Mouse (Mus musculus): ENCODE results near the gene H2al1m. TPM values are rescaled to one million over a fixed set of nuclear protein-coding genes. Genes with fewer than 3 reads are reported as not detected.

Gene H2al1m
- not detected in 2 replicates for polyA plus RNA-seq (2012)

DNA sequence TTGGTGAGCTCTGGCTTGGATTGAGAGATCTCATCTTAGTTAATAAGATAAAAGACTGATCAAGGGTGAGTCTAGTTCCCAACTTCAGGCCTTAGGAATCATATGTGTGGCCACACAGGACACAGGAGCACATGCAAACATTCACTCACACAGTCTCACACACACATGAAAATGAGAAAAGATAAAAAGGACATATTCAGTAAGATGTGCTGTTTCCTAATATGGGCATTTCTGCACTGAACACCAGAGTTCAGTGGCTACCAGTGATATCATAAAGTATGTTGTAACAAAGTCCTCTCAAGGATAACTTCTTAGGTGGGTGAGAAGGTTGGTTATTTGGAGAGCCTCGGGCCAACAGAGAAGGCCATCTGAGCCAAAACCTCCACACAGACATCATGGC, at the start of gene H2al1m:
Gene H2al1m, plus strand, starts transcription at position 301 of the 400 bp plus-strand sequence.

DNA sequence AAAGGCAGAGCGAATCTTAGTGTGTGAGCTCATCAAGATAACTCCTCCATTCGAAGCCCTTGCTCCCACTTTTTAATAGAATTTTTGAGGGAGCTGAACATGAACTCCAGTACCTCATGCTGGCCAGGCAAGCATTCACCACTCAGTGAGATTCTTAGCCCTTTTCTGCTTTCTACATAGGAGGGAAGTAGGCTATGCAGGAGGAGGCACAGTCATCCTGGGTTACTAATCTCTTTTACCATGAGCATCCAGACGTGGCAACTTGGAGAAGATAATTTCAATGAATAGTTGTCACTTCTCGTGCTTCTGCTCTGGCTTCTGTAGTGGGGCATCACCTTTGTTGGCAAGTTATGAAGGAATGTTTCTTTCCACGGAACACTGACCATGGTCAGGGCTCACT, 26.8 kb upstream of the H2al1m start, which contains the start of gene Gm14862:
Gene Gm14862, minus strand, starts transcription at position 134 of the 400 bp plus-strand sequence.

DNA sequence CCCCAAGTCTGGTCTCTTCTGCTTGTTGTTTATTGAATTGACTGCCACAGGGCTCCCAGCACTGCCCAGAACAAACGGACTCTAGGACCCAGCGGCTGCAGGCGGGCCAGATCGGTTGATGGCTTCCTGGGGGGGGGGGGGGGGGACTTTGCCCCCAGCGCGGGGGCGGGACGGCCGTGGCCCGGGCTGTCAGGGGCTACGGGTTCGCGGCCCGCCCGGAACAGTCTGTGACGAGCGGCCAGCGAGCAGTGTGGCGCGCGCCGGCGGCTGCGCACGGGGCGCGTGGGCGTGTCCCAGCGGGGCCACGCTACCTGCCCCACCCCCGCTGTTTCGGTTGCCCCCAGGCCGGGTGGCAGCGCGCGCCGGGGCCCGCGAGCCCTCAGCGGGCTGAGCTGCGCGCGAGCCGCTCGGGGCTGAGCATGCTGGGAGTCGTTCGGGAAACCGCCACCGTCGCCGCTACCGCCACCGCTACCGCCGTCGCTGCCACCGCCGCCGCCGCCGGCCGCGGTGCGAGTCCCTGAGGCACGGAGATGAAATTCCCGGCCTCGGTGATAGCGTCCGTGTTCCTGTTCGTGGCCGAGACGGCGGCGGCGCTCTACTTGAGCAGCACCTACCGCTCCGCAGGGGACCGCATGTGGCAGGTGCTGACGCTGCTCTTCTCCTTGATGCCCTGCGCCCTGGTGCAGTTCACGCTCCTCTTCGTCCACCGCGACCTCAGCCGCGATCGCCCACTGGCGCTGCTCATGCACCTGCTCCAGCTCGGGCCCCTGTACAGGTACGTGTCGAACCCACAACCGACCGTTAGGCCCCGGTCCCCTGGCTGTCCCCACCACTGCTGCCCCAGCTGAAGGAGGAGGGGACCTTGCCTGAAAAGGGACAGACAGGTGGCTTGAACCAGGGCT, 10.9 kb upstream of the H2al1m start, which contains the start of gene Xk:
Gene Xk, plus strand, starts transcription at position 297 of the 902 bp plus-strand sequence.

Other genes starting within 250 kb of the H2al1m start
- not detected in 2 replicates for gene Fthl17f, start 220.7 kb upstream of the H2al1m start, polyA plus RNA-seq (2012)
- not detected in 2 replicates for gene 4930402K13Rik, start 179.2 kb upstream of the H2al1m start, polyA plus RNA-seq (2012)
- gene Lancl3, start 83.9 kb upstream of the H2al1m start, polyA plus RNA-seq (2012), result 0.09 and 0.10 TPM in 2 replicates
- gene Gm14862, start 26.9 kb upstream of the H2al1m start, polyA plus RNA-seq (2012), result not detected in 2 replicates
- gene Xk, start 11.0 kb upstream of the H2al1m start, polyA plus RNA-seq (2012), result 3.5 and 4.0 TPM in 2 replicates
- gene H2al1k, start 66.9 kb downstream of the H2al1m start, polyA plus RNA-seq (2012), result 0.20 TPM in 1 of 2 replicates, not detected in the other
- gene Cybb, start 204.0 kb downstream of the H2al1m start, polyA plus RNA-seq (2012), result 3.9 and 6.3 TPM in 2 replicates